Mouse (Mus musculus) liver, adult (tissue): ENCODE measurements around the gene Rcn2.

Experiments
- GATA4 ChIP-seq: IDR thresholded peaks from 2 replicates; pipeline ENCODE4 v1.6.1; 2014; ENCODE audit warnings: mild to moderate bottlenecking, low read length; ENCODE audit not compliant: insufficient replicate concordance

The Rcn2 gene

GRCm38 (mm10) chr9:56089778-56090520 is 48.3 kb downstream of the Rcn2 start, which contains the start of gene Pstpip1:
TSS of gene Pstpip1 (plus strand) at chr9:56089962.
- TF ChIP-seq GATA4, result no peak

- TF ChIP-seq GATA4, result no peak
Observed at GRCm38 (mm10) chr9:56090546-56091225, 49.0 kb downstream of the Rcn2 start.

GRCm38 (mm10) chr9:56092102-56092501 is 50.5 kb downstream of the Rcn2 start:
- no peak for TF ChIP-seq GATA4

- TF ChIP-seq GATA4, result no peak
Observed at GRCm38 (mm10) chr9:56097584-56098298, 56.1 kb downstream of the Rcn2 start.

GRCm38 (mm10) chr9:56100041-56100522 is 58.4 kb downstream of the Rcn2 start:
- TF ChIP-seq GATA4, result no peak

GRCm38 (mm10) chr9:56101022-56101421 is 59.4 kb downstream of the Rcn2 start:
- TF ChIP-seq GATA4, result no peak

GRCm38 (mm10) chr9:56104921-56105320 is 63.3 kb downstream of the Rcn2 start:
- TF ChIP-seq GATA4, result no peak

GRCm38 (mm10) chr9:56106274-56107072 is 64.8 kb downstream of the Rcn2 start:
- TF ChIP-seq GATA4, result no peak

GRCm38 (mm10) chr9:56107527-56107926 is 65.9 kb downstream of the Rcn2 start:
- TF ChIP-seq GATA4, result no peak

- TF ChIP-seq GATA4, result no peak
Observed at GRCm38 (mm10) chr9:56108174-56108573, 66.5 kb downstream of the Rcn2 start.
